Mouse (Mus musculus): ENCODE measurements around the gene Serinc1. TPM values are rescaled to one million over a fixed set of nuclear protein-coding genes. Genes with fewer than 3 reads are reported as not detected.

The Serinc1 gene
- polyA plus RNA-seq, 1 experiment from 2014 or later: 70.2 TPM

GRCm38 (mm10) chr10:57481717-57482116 is 50.6 kb downstream of the Serinc1 start:
- 0 out of 2 replicates have a peak, but pooled peaks cover 9% of the 10 kb centered on the region for H3K4me1 ChIP-seq (replicated peaks)
- 40% methylated on average over 5 of the region's 5 CpGs for WGBS (ENCODE audit: insufficient replicate concordance)
- DNase-seq: no peak
- H3K27ac ChIP-seq: no peak overlapping the region
- H3K9me3 ChIP-seq (replicated peaks): no peaks in the 10 kb centered on the region
- no peak overlapping the region for H3K4me2 ChIP-seq
- no peak for ATAC-seq (ENCODE audit: low read depth)
- H3K9ac ChIP-seq: no peak overlapping the region
- no peaks in the 10 kb centered on the region for H3K27me3 ChIP-seq
- H3K4me3 ChIP-seq (replicated peaks): no peak overlapping the region
- no peaks in the 10 kb centered on the region for H3K36me3 ChIP-seq

GRCm38 (mm10) chr10:57477121-57477843 is 55.0 kb downstream of the Serinc1 start:
- no peak for DNase-seq
- 70% methylated on average over 9 of the region's 9 CpGs for WGBS (ENCODE audit: insufficient replicate concordance)
- no peak overlapping the region for H3K27ac ChIP-seq

More at GRCm38 (mm10) chr10:57477121-57477843, 55.0 kb downstream of the Serinc1 start:
- Histone ChIP-seq H3K4me1 (replicated peaks) (0 out of 2 replicates have a peak, but pooled peaks cover 6% of the 10 kb centered on the region), H3K9me3 (replicated peaks) (no peaks in the 10 kb centered on the region), H3K4me3 (replicated peaks) (no peak overlapping the region), H3K27me3 (no peaks in the 10 kb centered on the region), H3K4me2 (no peak overlapping the region), H3K9ac (no peak overlapping the region), H3K36me3 (no peaks in the 10 kb centered on the region)
- no peak for ATAC-seq (ENCODE audit: low read depth)

Other genes with a start within 250 kb of the Serinc1 start
- gene Hsf2, start 46.1 kb downstream of the Serinc1 start, polyA plus RNA-seq (2015; fragmentation: Nextera tagmentation; extraction: Ambion mirVana): 9.4 and 12.2 TPM in 2 replicates
- 1.6 and 1.8 TPM in 2 replicates for gene Pkib, start 99.5 kb upstream of the Serinc1 start, polyA plus RNA-seq (2015; fragmentation: Nextera tagmentation; extraction: Ambion mirVana)